Mouse (Mus musculus) liver, postnatal 0 days (tissue): ENCODE results near the gene Ostf1. TPM values are rescaled to one million over a fixed set of nuclear protein-coding genes. Genes with fewer than 3 reads are reported as not detected.

ENCODE experiments used
- ATAC-seq: fragments of 200-750 bp; cut with Nextera tagmentation; 2 replicates; pipeline ENCODE4 v1.8.0; 2017; ENCODE audit warnings: mild to moderate bottlenecking, moderate library complexity
- DNase-seq: peaks from one replicate; pipeline ENCODE4 v3.0.0-alpha.2; 2016
- H3K27ac ChIP-seq: fragments of 300-500 bp; sonication (generic); 2 replicates; pipeline ENCODE4 v1.5.1; 2014; ENCODE audit warnings: antibody characterized with exemption, moderate library complexity, mild to moderate bottlenecking, low read depth
- H3K27me3 ChIP-seq: fragments of 300-500 bp; sonication (generic); 2 replicates; pipeline ENCODE4 v1.6.1; 2014; ENCODE audit warnings: low read length, control low read depth, mixed read lengths; ENCODE audit not compliant: insufficient read depth
- H3K36me3 ChIP-seq: fragments of 300-500 bp; sonication (generic); replicated peaks from 2 replicates; pipeline ENCODE4 v1.6.1; 2014; ENCODE audit warnings: mild to moderate bottlenecking, control low read depth, low read length, moderate library complexity, mixed read lengths; ENCODE audit not compliant: insufficient read depth
- H3K4me1 ChIP-seq: fragments of 300-500 bp; sonication (generic); 2 replicates; pipeline ENCODE4 v1.6.1; 2014; ENCODE audit warnings: antibody characterized with exemption, mild to moderate bottlenecking, control low read depth; ENCODE audit not compliant: insufficient read depth
- H3K4me2 ChIP-seq: fragments of 300-500 bp; sonication (generic); 2 replicates; pipeline ENCODE4 v1.6.1; 2014; ENCODE audit warnings: low read depth, mild to moderate bottlenecking, low read length, moderate library complexity, mixed read lengths
- H3K4me3 ChIP-seq: fragments of 300-500 bp; sonication (generic); 2 replicates; pipeline ENCODE4 v1.5.1; 2014; ENCODE audit warnings: low read depth, low read length
- H3K9ac ChIP-seq: fragments of 300-500 bp; sonication (generic); replicated peaks from 2 replicates; pipeline ENCODE4 v1.6.1; 2014; ENCODE audit warnings: mild to moderate bottlenecking, moderate library complexity
- H3K9me3 ChIP-seq: fragments of 300-500 bp; sonication (generic); 2 replicates; pipeline ENCODE4 v1.6.1; 2016; ENCODE audit warnings: mild to moderate bottlenecking, control low read depth, low read length, mixed read lengths
- CTCF ChIP-seq: sonication (generic); IDR thresholded peaks from 2 replicates; pipeline ENCODE4 v1.5.1; 2016; ENCODE audit warnings: antibody characterized with exemption, low read depth
- EP300 ChIP-seq: IDR thresholded peaks from 2 replicates; pipeline ENCODE4 v1.6.1; 2016; ENCODE audit warnings: antibody characterized with exemption, low read depth, mild to moderate bottlenecking
- WGBS: fragments of 180-500 bp; shearing (Covaris S2); extraction: QIAGEN DNeasy Blood & Tissue Kit; methylation state at CpG from one replicate; pipeline ENCODE4 v1.1.7; 2014; ENCODE audit not compliant: insufficient replicate concordance; 5-methylcytosine and 5-hydroxymethylcytosine counted together
- polyA plus RNA-seq: library from polyadenylated mRNA; unstranded; fragments of >200 nt; fragmentation: Nextera tagmentation; extraction: Ambion mirVana; gene quantifications from 2 replicates; pipeline ENCODE4 v1.2.1, GENCODE M21; 2015

The Ostf1 gene
- polyA plus RNA-seq, 1 experiment from 2014 or later, result 93.7 TPM

GRCm38 (mm10) chr19:18599650-18600049 lies 32.0 kb downstream of the Ostf1 start:
- TF ChIP-seq CTCF (no peak), EP300 (no peak)
- H3K4me1 ChIP-seq, result peaks cover 6% of the 10 kb centered on the region; the same call in 1 of the 2 replicates
- WGBS, result 79% methylated on average over 5 of the region's 5 CpGs

GRCm38 (mm10) chr19:18599051-18599450 lies 32.6 kb downstream of the Ostf1 start:
- Histone ChIP-seq H3K27me3 (no peaks in the 10 kb centered on the region), H3K36me3 (peaks cover 14% of the 10 kb centered on the region), H3K27ac (no peak overlapping the region), H3K9ac (no peak overlapping the region), H3K9me3 (no peaks in the 10 kb centered on the region), H3K4me2 (no peak overlapping the region), H3K4me1 (peaks cover 6% of the 10 kb centered on the region; the same call in 1 of the 2 replicates), H3K4me3 (no peak overlapping the region)
- no peak for TF ChIP-seq EP300
- no peak for TF ChIP-seq CTCF
- no peak for DNase-seq
- ATAC-seq, result no peak
- 78% methylated on average over 8 of the region's 8 CpGs for WGBS

More at GRCm38 (mm10) chr19:18599650-18600049, 32.0 kb downstream of the Ostf1 start:
- ATAC-seq (no peak), DNase-seq (no peak)
- Histone ChIP-seq H3K9me3 (no peaks in the 10 kb centered on the region), H3K9ac (no peak overlapping the region), H3K4me3 (no peak overlapping the region), H3K27ac (no peak overlapping the region), H3K4me2 (no peak overlapping the region), H3K27me3 (no peaks in the 10 kb centered on the region), H3K36me3 (peaks cover 13% of the 10 kb centered on the region)

- H3K36me3 ChIP-seq, result peaks cover 18% of the 10 kb centered on the region
- no peak for DNase-seq
- WGBS, result 74% methylated on average over 3 of the region's 3 CpGs
- H3K4me1 ChIP-seq, result peaks cover under 1% of the 10 kb centered on the region; the same call in 1 of the 2 replicates
- TF ChIP-seq EP300 (no peak), CTCF (no peak)
- no peak for ATAC-seq
- no peak overlapping the region for H3K9ac ChIP-seq
- no peaks in the 10 kb centered on the region for H3K27me3 ChIP-seq
- H3K4me2 ChIP-seq, result no peak overlapping the region
- no peak overlapping the region for H3K27ac ChIP-seq
- no peaks in the 10 kb centered on the region for H3K9me3 ChIP-seq
- H3K4me3 ChIP-seq, result no peak overlapping the region
These were observed 33.2 kb downstream of the Ostf1 start for GRCm38 (mm10) chr19:18598265-18598926.

GRCm38 (mm10) chr19:18597772-18598171 lies 33.9 kb downstream of the Ostf1 start:
- Histone ChIP-seq H3K4me3 (no peak overlapping the region), H3K9me3 (no peaks in the 10 kb centered on the region), H3K9ac (no peak overlapping the region), H3K4me2 (no peak overlapping the region), H3K27ac (no peak overlapping the region), H3K36me3 (peaks cover 22% of the 10 kb centered on the region), H3K27me3 (no peaks in the 10 kb centered on the region), H3K4me1 (no peaks in the 10 kb centered on the region)
- WGBS, result 68% methylated on average over 6 of the region's 6 CpGs
- DNase-seq (no peak), ATAC-seq (no peak)
- TF ChIP-seq EP300 (no peak), CTCF (no peak)

- WGBS, result 79% methylated on average over 5 of the region's 5 CpGs
- H3K27me3 ChIP-seq, result no peaks in the 10 kb centered on the region
- no peaks in the 10 kb centered on the region for H3K9me3 ChIP-seq
- TF ChIP-seq EP300 (no peak), CTCF (no peak)
- H3K4me1 ChIP-seq, result no peaks in the 10 kb centered on the region
- no peak for ATAC-seq
- H3K9ac ChIP-seq, result no peak overlapping the region
- no peak overlapping the region for H3K4me3 ChIP-seq
- H3K27ac ChIP-seq, result no peak overlapping the region
- peaks cover 22% of the 10 kb centered on the region for H3K36me3 ChIP-seq
- DNase-seq, result no peak
- H3K4me2 ChIP-seq, result no peak overlapping the region
These were observed 34.7 kb downstream of the Ostf1 start for GRCm38 (mm10) chr19:18596876-18597275.

- Histone ChIP-seq H3K27me3 (no peaks in the 10 kb centered on the region), H3K36me3 (peaks cover 27% of the 10 kb centered on the region; the same call in 1 of the 2 replicates), H3K9ac (no peak overlapping the region), H3K27ac (no peak overlapping the region), H3K4me1 (no peaks in the 10 kb centered on the region), H3K9me3 (no peaks in the 10 kb centered on the region), H3K4me2 (no peak overlapping the region), H3K4me3 (no peak overlapping the region)
- DNase-seq (no peak), ATAC-seq (no peak)
- WGBS, result 80% methylated on average over 10 of the region's 10 CpGs
- TF ChIP-seq EP300 (no peak), CTCF (no peak)
These were observed 37.9 kb downstream of the Ostf1 start for GRCm38 (mm10) chr19:18593722-18594121.
